Mouse (Mus musculus) midbrain, embryonic 16.5 days (tissue): ENCODE results near the gene Sh3gl3. TPM values are rescaled to one million over a fixed set of nuclear protein-coding genes. Genes with fewer than 3 reads are reported as not detected.
A peak's percentile ranks its signal among the peaks of the same experiment; 100 is the strongest.

Experiments used
- ATAC-seq: fragments of 200-750 bp; cut with Nextera tagmentation; 2 replicates; pipeline ENCODE4 v1.8.0; 2017; ENCODE audit warnings: moderate TSS enrichment
- H3K27ac ChIP-seq: fragments of 300-500 bp; sonication (generic); 2 replicates; pipeline ENCODE4 v1.5.1; 2014; ENCODE audit warnings: mild to moderate bottlenecking, low read length, mixed read lengths
- H3K27me3 ChIP-seq: fragments of 300-500 bp; sonication (generic); 2 replicates; pipeline ENCODE4 v1.6.1; 2014; ENCODE audit warnings: low read depth, low read length, mixed read lengths; ENCODE audit not compliant: control insufficient read depth, insufficient read depth
- H3K36me3 ChIP-seq: fragments of 300-500 bp; sonication (generic); 2 replicates; pipeline ENCODE4 v1.6.1; 2014; ENCODE audit warnings: mild to moderate bottlenecking, low read length, moderate library complexity, mixed read lengths; ENCODE audit not compliant: control insufficient read depth, insufficient read depth
- H3K4me1 ChIP-seq: fragments of 300-500 bp; sonication (generic); 2 replicates; pipeline ENCODE4 v1.6.1; 2014; ENCODE audit warnings: mild to moderate bottlenecking, low read length, mixed read lengths; ENCODE audit not compliant: control insufficient read depth, insufficient read depth
- H3K4me2 ChIP-seq: fragments of 300-500 bp; sonication (generic); 2 replicates; pipeline ENCODE4 v1.6.1; 2014; ENCODE audit warnings: mild to moderate bottlenecking, low read length, mixed read lengths
- H3K4me3 ChIP-seq: fragments of 300-500 bp; sonication (generic); 2 replicates; pipeline ENCODE4 v1.5.1; 2014; ENCODE audit warnings: low read depth, mild to moderate bottlenecking, low read length, moderate library complexity, mixed read lengths
- H3K9ac ChIP-seq: fragments of 300-500 bp; sonication (generic); 2 replicates; pipeline ENCODE4 v1.6.1; 2014; ENCODE audit warnings: low read depth, low read length, mixed read lengths
- H3K9me3 ChIP-seq: fragments of 300-500 bp; sonication (generic); replicated peaks from 2 replicates; pipeline ENCODE4 v1.6.1; 2014; ENCODE audit warnings: mild to moderate bottlenecking, low read length, mixed read lengths; ENCODE audit not compliant: control insufficient read depth, poor library complexity, severe bottlenecking
- WGBS: fragments of 180-500 bp; shearing (Covaris S2); extraction: QIAGEN DNeasy Blood & Tissue Kit; methylation state at CpG from one replicate; pipeline ENCODE4 v1.1.7; 2014; 5-methylcytosine and 5-hydroxymethylcytosine counted together
- polyA plus RNA-seq: library from polyadenylated mRNA; unstranded; fragments of >200 nt; fragmentation: Nextera tagmentation; extraction: Ambion mirVana; gene quantifications from 2 replicates; pipeline ENCODE4 v1.2.1, GENCODE M21; 2015

The Sh3gl3 gene
- polyA plus RNA-seq, 1 experiment from 2014 or later: 91.4 TPM

- 86% methylated on average over 6 of the region's 6 CpGs for WGBS
- Histone ChIP-seq H3K4me1 (peaks cover 3% of the 10 kb centered on the region), H3K4me3 (no peak overlapping the region), H3K27me3 (peaks cover 21% of the 10 kb centered on the region), H3K4me2 (no peak overlapping the region), H3K9ac (no peak overlapping the region), H3K9me3 (no peaks in the 10 kb centered on the region), H3K27ac (no peak overlapping the region), H3K36me3 (no peaks in the 10 kb centered on the region)
- no peak for ATAC-seq
Measured at GRCm38 (mm10) chr7:82330860-82331259, 157.2 kb downstream of the Sh3gl3 start.

GRCm38 (mm10) chr7:82334000-82334399 lies 160.4 kb downstream of the Sh3gl3 start:
- Histone ChIP-seq H3K36me3 (no peaks in the 10 kb centered on the region), H3K27ac (no peak overlapping the region), H3K27me3 (peaks cover 38% of the 10 kb centered on the region), H3K4me3 (no peak overlapping the region), H3K9ac (no peak overlapping the region), H3K4me2 (no peak overlapping the region), H3K4me1 (peaks cover 8% of the 10 kb centered on the region), H3K9me3 (no peaks in the 10 kb centered on the region)
- WGBS: 31% methylated on average over 1 of the region's 1 CpGs
- ATAC-seq: no peak

- Histone ChIP-seq H3K4me3 (peak within 1 kb of the TSS; percentile 53), H3K9me3 (no peaks in the 10 kb centered on the region), H3K4me2 (peak within 1 kb of the TSS; percentile 91), H3K27ac (no peak within 1 kb of the TSS), H3K36me3 (no peaks in the 10 kb centered on the region), H3K27me3 (peaks cover 41% of the 10 kb centered on the region), H3K4me1 (peaks cover 8% of the 10 kb centered on the region), H3K9ac (peak within 1 kb of the TSS; percentile 58)
- peak; percentile 66 for ATAC-seq
- 1% methylated on average over 94 of the region's 95 CpGs for WGBS
Measured at GRCm38 (mm10) chr7:82335211-82336121, 161.8 kb downstream of the Sh3gl3 start, which contains the start of gene Adamtsl3. Gene Adamtsl3, plus strand, starts transcription at chr7:82335694.

DNA sequence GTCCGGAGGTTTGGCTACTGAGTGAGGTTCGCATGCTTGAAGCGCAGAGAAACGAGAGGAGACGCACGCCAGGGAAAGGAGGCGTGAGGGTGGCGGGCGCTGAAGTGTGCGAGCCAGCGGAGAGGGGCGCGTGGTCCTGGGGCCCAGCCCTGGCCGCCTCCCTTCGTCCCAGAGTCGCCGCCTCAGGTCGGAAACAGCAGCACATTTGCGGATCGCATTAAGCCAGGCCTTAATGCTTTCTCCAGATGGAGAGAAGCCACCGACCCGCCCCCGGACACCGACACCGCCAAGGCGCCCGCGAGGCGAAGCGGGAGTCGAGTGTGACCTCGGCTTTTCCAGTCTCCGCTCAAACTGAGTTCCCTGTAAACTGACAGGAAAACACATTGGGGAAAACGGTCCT lies 162.5 kb downstream of the Sh3gl3 start:
- Histone ChIP-seq H3K27me3 (peaks cover 41% of the 10 kb centered on the region), H3K36me3 (no peaks in the 10 kb centered on the region), H3K4me3 (peak overlapping the region; percentile 53), H3K9me3 (no peaks in the 10 kb centered on the region), H3K4me2 (peak overlapping the region; percentile 91), H3K27ac (no peak overlapping the region), H3K9ac (peak overlapping the region; percentile 58; the same call in 1 of the 2 replicates), H3K4me1 (peaks cover 8% of the 10 kb centered on the region)
- 1% methylated on average over 34 of the region's 34 CpGs for WGBS
- peak; percentile 46 for ATAC-seq

DNA sequence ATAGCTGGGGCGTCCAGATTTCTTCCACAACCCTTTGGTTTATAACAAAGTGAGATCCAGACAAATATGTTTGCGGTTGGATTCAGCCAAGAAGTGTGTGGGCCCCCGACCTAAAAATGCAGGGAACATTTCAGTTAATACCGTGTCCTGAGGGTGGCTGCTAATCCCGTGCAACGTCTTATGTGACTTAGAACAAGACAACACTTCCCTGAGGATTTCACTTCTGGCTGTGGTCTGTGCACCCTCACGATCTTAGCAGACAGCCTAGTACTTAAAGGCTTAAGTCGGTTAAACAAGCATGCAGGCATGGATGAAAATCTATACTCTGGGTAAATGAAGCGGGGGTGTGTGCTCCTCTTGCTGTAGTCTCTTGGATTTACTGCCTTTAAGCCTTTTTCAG lies 164.5 kb downstream of the Sh3gl3 start:
- no peaks in the 10 kb centered on the region for H3K36me3 ChIP-seq
- no peaks in the 10 kb centered on the region for H3K9me3 ChIP-seq
- H3K4me1 ChIP-seq: peaks cover 8% of the 10 kb centered on the region
- no peak overlapping the region for H3K4me3 ChIP-seq
- H3K4me2 ChIP-seq: no peak overlapping the region
- peaks cover 41% of the 10 kb centered on the region for H3K27me3 ChIP-seq
- H3K27ac ChIP-seq: no peak overlapping the region
- no peak overlapping the region for H3K9ac ChIP-seq
- 79% methylated on average over 9 of the region's 9 CpGs for WGBS
- no peak for ATAC-seq

DNA sequence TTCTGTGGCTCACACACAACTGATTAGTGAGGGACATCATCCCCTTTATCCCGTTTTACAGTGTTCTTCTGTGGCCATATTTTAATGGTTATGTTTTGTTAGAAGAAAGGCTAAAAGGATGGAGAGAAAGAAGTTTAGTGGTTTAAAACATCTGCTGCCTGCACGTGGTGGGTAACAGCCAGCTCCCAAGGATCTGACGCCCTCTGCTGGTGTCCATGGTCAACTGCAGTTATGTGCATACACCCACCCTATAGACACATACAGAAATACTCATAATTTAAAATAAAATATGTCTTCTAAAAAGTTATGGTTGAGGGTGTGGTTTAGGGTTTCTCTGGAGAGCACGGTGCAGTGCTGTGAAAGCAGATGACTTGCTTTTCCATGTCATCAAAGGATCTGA lies 164.9 kb downstream of the Sh3gl3 start:
- 80% methylated on average over 4 of the region's 4 CpGs for WGBS
- Histone ChIP-seq H3K36me3 (no peaks in the 10 kb centered on the region), H3K27ac (no peak overlapping the region), H3K4me3 (no peak overlapping the region), H3K27me3 (peaks cover 41% of the 10 kb centered on the region), H3K4me2 (no peak overlapping the region), H3K4me1 (peaks cover 8% of the 10 kb centered on the region), H3K9ac (no peak overlapping the region), H3K9me3 (no peaks in the 10 kb centered on the region)
- ATAC-seq: no peak

- H3K4me1 ChIP-seq: peaks cover 8% of the 10 kb centered on the region
- H3K36me3 ChIP-seq: no peaks in the 10 kb centered on the region
- no peaks in the 10 kb centered on the region for H3K9me3 ChIP-seq
- no peak overlapping the region for H3K27ac ChIP-seq
- H3K4me2 ChIP-seq: no peak overlapping the region
- H3K9ac ChIP-seq: no peak overlapping the region
- H3K4me3 ChIP-seq: no peak overlapping the region
- peaks cover 37% of the 10 kb centered on the region for H3K27me3 ChIP-seq
- ATAC-seq: no peak
- WGBS: 59% methylated on average over 3 of the region's 3 CpGs
Measured at GRCm38 (mm10) chr7:82339214-82339613, 165.6 kb downstream of the Sh3gl3 start.

- H3K4me3 ChIP-seq: no peak overlapping the region
- no peaks in the 10 kb centered on the region for H3K9me3 ChIP-seq
- H3K9ac ChIP-seq: no peak overlapping the region
- no peak for ATAC-seq
- H3K4me2 ChIP-seq: no peak overlapping the region
- no peak overlapping the region for H3K27ac ChIP-seq
- H3K4me1 ChIP-seq: no peaks in the 10 kb centered on the region
- H3K27me3 ChIP-seq: peaks cover 15% of the 10 kb centered on the region
- no peaks in the 10 kb centered on the region for H3K36me3 ChIP-seq
- WGBS: 48% methylated on average over 8 of the region's 8 CpGs
Measured at GRCm38 (mm10) chr7:82341476-82341875, 167.8 kb downstream of the Sh3gl3 start.

GRCm38 (mm10) chr7:82346706-82347105 lies 173.1 kb downstream of the Sh3gl3 start:
- Histone ChIP-seq H3K4me1 (no peaks in the 10 kb centered on the region), H3K4me3 (no peak overlapping the region), H3K27ac (no peak overlapping the region), H3K9me3 (no peaks in the 10 kb centered on the region), H3K27me3 (no peaks in the 10 kb centered on the region), H3K36me3 (no peaks in the 10 kb centered on the region), H3K4me2 (no peak overlapping the region), H3K9ac (no peak overlapping the region)
- ATAC-seq: no peak
- WGBS: 83% methylated on average over 2 of the region's 2 CpGs
